ENCODE assay signal across 12 mouse cellular contexts in genomic region chr10:94919960-94920359, GRCm38 (mm10). TPM values are rescaled to one million over a fixed set of nuclear protein-coding genes. Genes with fewer than 3 reads are reported as not detected.
DNase-seq lines count a peak whose midpoint lies in the region; ATAC-seq and TF ChIP-seq lines count a peak whose summit lies in the region.
"Had no signal": no experiment of that assay in that cellular context is flagged by ENCODE, and none has a peak within 500 bp of the region (broad histone marks: within the 10 kb centered on the region; RNA-seq: fewer than 3 reads in every experiment).

No protein-coding gene starts in this region.

- no peak for DNase-seq in cerebellum, postnatal 25 days
- DNase-seq in kidney, adult 18-20 months = no peak
- DNase-seq in stomach, postnatal 0 days (ENCODE audit: low spot score) = no peak
- DNase-seq in ovary, adult 18-20 months (ENCODE audit: low spot score) = no peak
- DNase-seq in spleen, adult 12 weeks (ENCODE audit: low spot score) = no peak
- DNase-seq: adrenal gland, adult 8-10 months had no signal

- no peaks in the 10 kb centered on the region for H3K9me3 ChIP-seq in kidney, embryonic 14.5 days (ENCODE audit: control insufficient read depth, low read length)
- H3K9me3 ChIP-seq in stomach, embryonic 15.5 days = no peaks in the 10 kb centered on the region
- H3K9me3 ChIP-seq in stomach, postnatal 0 days (ENCODE audit: control insufficient read depth, low read length) = no peaks in the 10 kb centered on the region
- H3K9me3 ChIP-seq: kidney, embryonic 15.5 days; limb, embryonic 12.5 days had no signal

- no peaks in the 10 kb centered on the region for H3K36me3 ChIP-seq in kidney, embryonic 14.5 days (ENCODE audit: control insufficient read depth, insufficient read depth, low read length)
- H3K36me3 ChIP-seq in stomach, embryonic 15.5 days = no peaks in the 10 kb centered on the region
- H3K36me3 ChIP-seq in stomach, postnatal 0 days (ENCODE audit: control insufficient read depth, insufficient read depth, low read length) = no peaks in the 10 kb centered on the region
- H3K36me3 ChIP-seq: kidney, embryonic 15.5 days; limb, embryonic 12.5 days had no signal

- H3K27ac ChIP-seq in kidney, embryonic 14.5 days (ENCODE audit: low read depth, low read length) = no peak overlapping the region
- no peak overlapping the region for H3K27ac ChIP-seq in stomach, embryonic 15.5 days
- no peak overlapping the region for H3K27ac ChIP-seq in stomach, postnatal 0 days (replicated peaks)
- H3K27ac ChIP-seq: hindbrain, postnatal 0 days; kidney, embryonic 15.5 days; limb, embryonic 12.5 days had no signal

- peak; percentile 5; the same call in 1 of the 2 replicates for ATAC-seq in cerebellum, adult (ENCODE audit: insufficient number of reproducible peaks, low FRiP score, low TSS enrichment)
- ATAC-seq in kidney, embryonic 14.5 days (ENCODE audit: low FRiP score, low TSS enrichment) = 0 out of 2 replicates have a peak, but pooled peaks have one; percentile 10
- no peak for ATAC-seq in stomach, embryonic 15.5 days (ENCODE audit: insufficient read depth, low FRiP score, low read depth)
- no peak for ATAC-seq in stomach, postnatal 0 days (ENCODE audit: low FRiP score, low TSS enrichment)
- ATAC-seq: hindbrain, postnatal 0 days had no signal

- H3K4me3 ChIP-seq in kidney, embryonic 14.5 days (ENCODE audit: low read length) = no peak overlapping the region
- no peak overlapping the region for H3K4me3 ChIP-seq in stomach, embryonic 15.5 days (replicated peaks)
- no peak overlapping the region for H3K4me3 ChIP-seq in stomach, postnatal 0 days (ENCODE audit: low read depth, low read length)
- H3K4me3 ChIP-seq: kidney, embryonic 15.5 days; limb, embryonic 12.5 days had no signal

- no peak overlapping the region for H3K9ac ChIP-seq in kidney, embryonic 14.5 days (ENCODE audit: low read depth, low read length)
- no peak overlapping the region for H3K9ac ChIP-seq in stomach, embryonic 15.5 days
- H3K9ac ChIP-seq in stomach, postnatal 0 days (ENCODE audit: low read length) = no peak overlapping the region
- H3K9ac ChIP-seq: kidney, embryonic 15.5 days; limb, embryonic 12.5 days had no signal

- H3K27me3 ChIP-seq in kidney, embryonic 14.5 days (ENCODE audit: control insufficient read depth, insufficient read depth, low read length) = no peaks in the 10 kb centered on the region
- no peaks in the 10 kb centered on the region for H3K27me3 ChIP-seq in stomach, embryonic 15.5 days (replicated peaks)
- no peaks in the 10 kb centered on the region for H3K27me3 ChIP-seq in stomach, postnatal 0 days (ENCODE audit: control insufficient read depth, insufficient read depth, low read length)
- H3K27me3 ChIP-seq: kidney, embryonic 15.5 days; limb, embryonic 12.5 days had no signal

- TF ChIP-seq EP300 in stomach, postnatal 0 days (optimal IDR thresholded peaks at IDR 0.05) = no peak

- 0 out of 2 replicates have a peak, but pooled peaks cover 6% of the 10 kb centered on the region for H3K4me1 ChIP-seq in kidney, embryonic 14.5 days (ENCODE audit: control insufficient read depth, insufficient read depth, low read length)
- H3K4me1 ChIP-seq in stomach, embryonic 15.5 days = 0 out of 2 replicates have a peak, but pooled peaks cover 5% of the 10 kb centered on the region
- no peaks in the 10 kb centered on the region for H3K4me1 ChIP-seq in stomach, postnatal 0 days (replicated peaks; ENCODE audit: control insufficient read depth, insufficient read depth)

- H3K4me2 ChIP-seq in kidney, embryonic 14.5 days (replicated peaks; ENCODE audit: low read depth, low read length) = no peak overlapping the region
- H3K4me2 ChIP-seq in stomach, embryonic 15.5 days = 0 out of 2 replicates have a peak overlapping the region, but pooled peaks have one; percentile 27
- H3K4me2 ChIP-seq in stomach, postnatal 0 days (replicated peaks; ENCODE audit: low read depth) = no peak overlapping the region
- H3K4me2 ChIP-seq: kidney, embryonic 15.5 days; limb, embryonic 12.5 days had no signal

- no peak for TF ChIP-seq CTCF in stomach, postnatal 0 days (IDR thresholded peaks at IDR 0.05; ENCODE audit: low read depth)

- WGBS in kidney, embryonic 14.5 days = 53% methylated on average over 2 of the region's 2 CpGs
- WGBS in stomach, embryonic 15.5 days = 35% methylated on average over 2 of the region's 2 CpGs
- 50% methylated on average over 2 of the region's 2 CpGs for WGBS in stomach, postnatal 0 days

RNA-seq across cellular contexts. Expression of gene Plxnc1, which starts 24.7 kb away (rescaled TPM):
- 2.3 and 3.9 TPM in 2 replicates for polyA plus RNA-seq in kidney, embryonic 14.5 days (2014; fragmentation: Nextera tagmentation; extraction: Ambion mirVana)
- 1.5 and 1.9 TPM in 2 replicates for polyA plus RNA-seq in stomach, embryonic 15.5 days (2015; fragmentation: Nextera tagmentation; extraction: Ambion mirVana)
- polyA plus RNA-seq in stomach, postnatal 0 days (2015; fragmentation: Nextera tagmentation; extraction: Ambion mirVana) = 0.67 and 1.0 TPM in 2 replicates

Comparison
In these comparisons a context has a peak if more than half of its experiments do, and no peak if none do; other contexts are left out.
1. ATAC-seq: peak in cerebellum, adult (single experiment) and kidney, embryonic 14.5 days (single experiment); none in stomach, embryonic 15.5 days (single experiment) and stomach, postnatal 0 days (single experiment).